Mouse (Mus musculus): ENCODE data around the gene Rnf7. TPM values are rescaled to one million over a fixed set of nuclear protein-coding genes. Genes with fewer than 3 reads are reported as not detected.

Rnf7 gene
- total RNA-seq, 2 experiments from 2014 or later = 52.1 to 64.0 TPM

Other genes with a start within 250 kb of the Rnf7 start
- 100 to 1,000 TPM in 1 of 2 experiments, 10 to 100 TPM in 1; 95.0 to 100 TPM for gene Atp1b3, start 114.2 kb downstream of the Rnf7 start, total RNA-seq (2021)
- under 1 TPM; 0.41 to 0.49 TPM for gene Gm28729, start 46.6 kb upstream of the Rnf7 start, total RNA-seq (2021)
- 10 to 100 TPM; 29.4 to 32.6 TPM for gene Rasa2, start 152.9 kb upstream of the Rnf7 start, total RNA-seq (2021)